Mouse (Mus musculus): ENCODE measurements around the gene 2410004B18Rik. TPM values are rescaled to one million over a fixed set of nuclear protein-coding genes. Genes with fewer than 3 reads are reported as not detected.

Gene 2410004B18Rik
- polyA plus RNA-seq, 1 experiment: 47.9 TPM

- no peak for DNase-seq
- no peaks in the 10 kb centered on the region for H3K4me1 ChIP-seq (ENCODE audit: control insufficient read depth, insufficient read depth, low read length)
- H3K27me3 ChIP-seq (ENCODE audit: control insufficient read depth, insufficient read depth, low read length): no peaks in the 10 kb centered on the region
- TF ChIP-seq CTCF (IDR thresholded peaks at IDR 0.05; ENCODE audit: borderline replicate concordance, insufficient read depth, low read depth, low read length): no peak
- no peak for TF ChIP-seq POLR2A (IDR thresholded peaks at IDR 0.05; ENCODE audit: borderline replicate concordance, insufficient read depth, low read length)
- no peak overlapping the region for H3K27ac ChIP-seq (ENCODE audit: insufficient read depth, low read length)
- 37% methylated on average over 6 of the region's 6 CpGs for WGBS
- H3K4me3 ChIP-seq (replicated peaks; ENCODE audit: insufficient read depth, low read depth, low read length): no peak overlapping the region
Observed at GRCm38 (mm10) chr3:145947539-145948204, 9.9 kb downstream of the 2410004B18Rik start.

DNA sequence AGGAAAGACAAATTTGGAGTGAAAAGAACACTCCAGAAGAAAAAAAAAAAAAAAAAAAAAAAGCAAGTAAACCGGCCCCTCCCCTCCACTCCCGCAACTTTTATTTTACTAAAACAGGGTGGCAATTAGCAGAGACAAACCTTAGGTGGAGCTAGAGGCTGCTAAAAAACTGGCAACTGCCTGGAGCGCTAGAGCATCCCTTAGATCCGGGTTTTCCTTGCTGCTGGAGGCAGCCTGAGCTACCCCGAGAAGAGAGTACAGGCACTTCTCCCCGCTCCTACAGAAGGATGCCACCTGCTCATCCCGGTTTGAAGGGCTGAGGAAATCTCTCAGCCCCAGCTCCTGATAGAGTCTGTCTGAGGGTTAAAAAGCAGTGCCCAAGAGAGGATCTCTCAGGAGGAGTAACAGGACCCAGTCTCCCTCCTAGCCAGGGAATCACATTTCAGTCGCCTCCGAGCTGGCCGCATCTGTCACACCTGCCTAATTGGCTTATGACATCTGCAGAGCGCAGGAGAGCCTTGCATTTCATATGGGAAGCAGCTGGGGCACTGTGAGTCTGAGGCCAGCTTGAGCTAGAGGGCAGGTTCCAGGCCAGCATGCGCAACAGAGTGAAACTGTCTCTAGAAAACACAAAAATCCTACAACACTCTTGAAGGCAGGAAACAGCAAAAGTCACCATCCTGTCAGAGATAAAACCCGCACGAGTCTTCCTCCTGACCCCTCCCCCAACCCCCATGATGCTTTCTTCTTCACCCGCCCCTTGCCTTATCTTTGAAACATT lies 12.4 kb downstream of the 2410004B18Rik start:
- peak overlapping the region; percentile 2 for H3K4me3 ChIP-seq (replicated peaks; ENCODE audit: insufficient read depth, low read depth, low read length)
- WGBS: 12% methylated on average over 15 of the region's 15 CpGs
- H3K4me1 ChIP-seq (ENCODE audit: control insufficient read depth, insufficient read depth, low read length): no peaks in the 10 kb centered on the region
- DNase-seq: peak; percentile 45 to 53
- TF ChIP-seq POLR2A (IDR thresholded peaks at IDR 0.05; ENCODE audit: borderline replicate concordance, insufficient read depth, low read length) (no peak), CTCF (IDR thresholded peaks at IDR 0.05; ENCODE audit: borderline replicate concordance, insufficient read depth, low read depth, low read length) (peak; percentile 52; the same call in 1 of the 2 replicates)
- H3K27me3 ChIP-seq (ENCODE audit: control insufficient read depth, insufficient read depth, low read length): no peaks in the 10 kb centered on the region
- no peak overlapping the region for H3K27ac ChIP-seq (ENCODE audit: insufficient read depth, low read length)

- WGBS: 48% methylated on average over 5 of the region's 5 CpGs
- TF ChIP-seq CTCF (IDR thresholded peaks at IDR 0.05; ENCODE audit: borderline replicate concordance, insufficient read depth, low read depth, low read length): no peak
- TF ChIP-seq POLR2A (IDR thresholded peaks at IDR 0.05; ENCODE audit: borderline replicate concordance, insufficient read depth, low read length): no peak
- Histone ChIP-seq H3K4me1 (ENCODE audit: control insufficient read depth, insufficient read depth, low read length) (no peaks in the 10 kb centered on the region), H3K4me3 (replicated peaks; ENCODE audit: insufficient read depth, low read depth, low read length) (no peak overlapping the region), H3K27ac (ENCODE audit: insufficient read depth, low read length) (no peak overlapping the region), H3K27me3 (ENCODE audit: control insufficient read depth, insufficient read depth, low read length) (no peaks in the 10 kb centered on the region)
- no peak for DNase-seq
Observed at GRCm38 (mm10) chr3:145950815-145951130, 13.0 kb downstream of the 2410004B18Rik start.

- no peaks in the 10 kb centered on the region for H3K27me3 ChIP-seq (ENCODE audit: control insufficient read depth, insufficient read depth, low read length)
- H3K4me1 ChIP-seq (ENCODE audit: control insufficient read depth, insufficient read depth, low read length): no peaks in the 10 kb centered on the region
- no peak for DNase-seq
- no peak overlapping the region for H3K4me3 ChIP-seq (replicated peaks; ENCODE audit: insufficient read depth, low read depth, low read length)
- WGBS: 63% methylated on average over 17 of the region's 17 CpGs
- H3K27ac ChIP-seq (ENCODE audit: insufficient read depth, low read length): no peak overlapping the region
- no peak for TF ChIP-seq POLR2A (IDR thresholded peaks at IDR 0.05; ENCODE audit: borderline replicate concordance, insufficient read depth, low read length)
- TF ChIP-seq CTCF (IDR thresholded peaks at IDR 0.05; ENCODE audit: borderline replicate concordance, insufficient read depth, low read depth, low read length): no peak
Observed at GRCm38 (mm10) chr3:145951287-145952165, 13.7 kb downstream of the 2410004B18Rik start.

DNA sequence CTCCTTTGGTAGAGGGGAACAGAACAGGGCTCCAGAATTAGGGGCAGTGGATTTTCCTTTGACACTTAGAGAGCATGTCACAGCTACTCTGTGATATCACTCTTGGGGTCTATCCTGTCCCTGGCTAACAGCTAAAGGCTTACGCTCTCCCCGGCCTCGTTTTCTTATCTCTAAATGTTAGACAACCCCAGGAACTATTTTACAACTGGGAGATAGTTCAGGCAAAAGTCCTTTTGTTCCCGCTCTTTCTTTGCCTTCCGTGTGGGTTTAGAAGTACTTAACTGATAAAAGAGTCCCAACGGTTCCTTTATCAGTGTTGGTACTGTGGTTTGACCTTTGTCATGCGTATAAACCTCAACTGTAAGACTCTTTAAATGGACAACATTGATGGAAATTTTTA lies 15.1 kb downstream of the 2410004B18Rik start:
- H3K27ac ChIP-seq (ENCODE audit: insufficient read depth, low read length): no peak overlapping the region
- WGBS: 94% methylated on average over 7 of the region's 7 CpGs
- no peaks in the 10 kb centered on the region for H3K27me3 ChIP-seq (ENCODE audit: control insufficient read depth, insufficient read depth, low read length)
- TF ChIP-seq POLR2A (IDR thresholded peaks at IDR 0.05; ENCODE audit: borderline replicate concordance, insufficient read depth, low read length): no peak
- no peak for TF ChIP-seq CTCF (IDR thresholded peaks at IDR 0.05; ENCODE audit: borderline replicate concordance, insufficient read depth, low read depth, low read length)
- DNase-seq: no peak
- no peak overlapping the region for H3K4me3 ChIP-seq (replicated peaks; ENCODE audit: insufficient read depth, low read depth, low read length)
- no peaks in the 10 kb centered on the region for H3K4me1 ChIP-seq (ENCODE audit: control insufficient read depth, insufficient read depth, low read length)

DNA sequence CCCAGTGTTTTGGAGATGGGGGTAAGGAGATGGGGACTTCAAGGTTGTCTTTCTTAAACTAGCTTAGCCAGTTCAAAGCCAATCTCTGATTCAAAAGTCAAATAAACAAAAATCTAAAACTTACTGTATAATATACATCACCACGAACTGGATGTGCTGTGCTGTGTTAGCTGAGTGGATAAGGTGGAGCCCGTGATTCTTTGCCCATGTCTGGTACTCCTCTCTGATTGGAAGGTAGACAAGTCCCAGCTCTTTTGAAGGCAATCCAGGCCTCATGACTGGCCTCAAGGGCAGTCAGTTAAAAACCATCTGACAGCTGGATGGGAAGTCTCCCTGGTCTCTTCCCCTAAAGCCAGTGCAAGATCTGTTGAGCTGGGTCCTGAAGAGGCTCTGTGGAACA lies 15.6 kb downstream of the 2410004B18Rik start:
- 84% methylated on average over 2 of the region's 2 CpGs for WGBS

GRCm38 (mm10) chr3:145959824-145960223 lies 22.0 kb downstream of the 2410004B18Rik start:
- 52% methylated on average over 1 of the region's 1 CpGs for WGBS
- H3K4me1 ChIP-seq (ENCODE audit: control insufficient read depth, insufficient read depth, low read length): no peaks in the 10 kb centered on the region
- H3K27ac ChIP-seq (ENCODE audit: insufficient read depth, low read length): no peak overlapping the region
- DNase-seq: no peak
- no peak for TF ChIP-seq POLR2A (IDR thresholded peaks at IDR 0.05; ENCODE audit: borderline replicate concordance, insufficient read depth, low read length)
- TF ChIP-seq CTCF (IDR thresholded peaks at IDR 0.05; ENCODE audit: borderline replicate concordance, insufficient read depth, low read depth, low read length): no peak
- no peak overlapping the region for H3K4me3 ChIP-seq (replicated peaks; ENCODE audit: insufficient read depth, low read depth, low read length)
- H3K27me3 ChIP-seq (ENCODE audit: control insufficient read depth, insufficient read depth, low read length): no peaks in the 10 kb centered on the region; the same call in 1 of the 2 replicates

More for the DNA sequence above, 15.6 kb downstream of the 2410004B18Rik start:
- no peaks in the 10 kb centered on the region for H3K27me3 ChIP-seq (ENCODE audit: control insufficient read depth, insufficient read depth, low read length)
- no peak for DNase-seq
- no peak overlapping the region for H3K4me3 ChIP-seq (replicated peaks; ENCODE audit: insufficient read depth, low read depth, low read length)
- no peak overlapping the region for H3K27ac ChIP-seq (ENCODE audit: insufficient read depth, low read length)
- H3K4me1 ChIP-seq (ENCODE audit: control insufficient read depth, insufficient read depth, low read length): no peaks in the 10 kb centered on the region
- TF ChIP-seq POLR2A (IDR thresholded peaks at IDR 0.05; ENCODE audit: borderline replicate concordance, insufficient read depth, low read length) (no peak), CTCF (IDR thresholded peaks at IDR 0.05; ENCODE audit: borderline replicate concordance, insufficient read depth, low read depth, low read length) (no peak)
